Mouse (Mus musculus): ENCODE measurements at regions not wholly inside any gene's neighbourhood (a gene's known extent, or its start where the extent isn't known, plus 50 kb on each side); places are given as distances from the start of the nearest gene placed in this dataset.

GRCm38 (mm10) chr9:83239097-83239496 is 92.6 kb upstream of the Hmgn3 start:
- H3K4me3 ChIP-seq (replicated peaks; ENCODE audit: low read depth, low read length) = no peak overlapping the region
- no peaks in the 10 kb centered on the region for H3K9me3 ChIP-seq (ENCODE audit: control insufficient read depth, low read length)
- DNase-seq = no peak
- H3K4me1 ChIP-seq (ENCODE audit: control insufficient read depth, insufficient read depth, low read length) = no peaks in the 10 kb centered on the region
- H3K27me3 ChIP-seq (ENCODE audit: control insufficient read depth, insufficient read depth, low read length) = no peaks in the 10 kb centered on the region
- no peak for ATAC-seq (ENCODE audit: low FRiP score, low TSS enrichment)
- WGBS = 85% methylated on average over 10 of the region's 10 CpGs
- no peak overlapping the region for H3K27ac ChIP-seq (replicated peaks; ENCODE audit: low read depth, low read length)
- no peak overlapping the region for H3K4me2 ChIP-seq (ENCODE audit: low read length)
- no peak overlapping the region for H3K9ac ChIP-seq (replicated peaks; ENCODE audit: low read length)
- H3K36me3 ChIP-seq (ENCODE audit: control insufficient read depth, insufficient read depth, low read length) = no peaks in the 10 kb centered on the region

- H3K9ac ChIP-seq (replicated peaks; ENCODE audit: low read length) = no peak overlapping the region
- ATAC-seq (ENCODE audit: low FRiP score, low TSS enrichment) (no peak), DNase-seq (no peak)
- H3K36me3 ChIP-seq (ENCODE audit: control insufficient read depth, insufficient read depth, low read length) = no peaks in the 10 kb centered on the region
- no peak overlapping the region for H3K4me2 ChIP-seq (ENCODE audit: low read length)
- no peaks in the 10 kb centered on the region for H3K27me3 ChIP-seq (ENCODE audit: control insufficient read depth, insufficient read depth, low read length)
- no peaks in the 10 kb centered on the region for H3K9me3 ChIP-seq (ENCODE audit: control insufficient read depth, low read length)
- H3K4me3 ChIP-seq (replicated peaks; ENCODE audit: low read depth, low read length) = no peak overlapping the region
- no peaks in the 10 kb centered on the region for H3K4me1 ChIP-seq (ENCODE audit: control insufficient read depth, insufficient read depth, low read length)
- no peak overlapping the region for H3K27ac ChIP-seq (replicated peaks; ENCODE audit: low read depth, low read length)
These were observed 75.4 kb upstream of the Hmgn3 start for GRCm38 (mm10) chr9:83221866-83222265.

- Histone ChIP-seq H3K4me2 (ENCODE audit: low read length) (no peak overlapping the region), H3K27ac (replicated peaks; ENCODE audit: low read depth, low read length) (no peak overlapping the region), H3K4me1 (ENCODE audit: control insufficient read depth, insufficient read depth, low read length) (no peaks in the 10 kb centered on the region), H3K27me3 (ENCODE audit: control insufficient read depth, insufficient read depth, low read length) (no peaks in the 10 kb centered on the region), H3K36me3 (ENCODE audit: control insufficient read depth, insufficient read depth, low read length) (no peaks in the 10 kb centered on the region), H3K9me3 (ENCODE audit: control insufficient read depth, low read length) (no peaks in the 10 kb centered on the region), H3K9ac (replicated peaks; ENCODE audit: low read length) (no peak overlapping the region), H3K4me3 (replicated peaks; ENCODE audit: low read depth, low read length) (no peak overlapping the region)
- ATAC-seq (ENCODE audit: low FRiP score, low TSS enrichment) (no peak), DNase-seq (no peak)
- 85% methylated on average over 5 of the region's 5 CpGs for WGBS
These were observed 56.1 kb upstream of the Hmgn3 start for GRCm38 (mm10) chr9:83202583-83202982.

GRCm38 (mm10) chr9:83199771-83200170 is 53.3 kb upstream of the Hmgn3 start:
- no peak overlapping the region for H3K9ac ChIP-seq (replicated peaks; ENCODE audit: low read length)

GRCm38 (mm10) chr9:83199176-83199575 is 52.7 kb upstream of the Hmgn3 start:
- Histone ChIP-seq H3K36me3 (ENCODE audit: control insufficient read depth, insufficient read depth, low read length) (no peaks in the 10 kb centered on the region), H3K9me3 (ENCODE audit: control insufficient read depth, low read length) (no peaks in the 10 kb centered on the region), H3K9ac (replicated peaks; ENCODE audit: low read length) (no peak overlapping the region), H3K4me2 (ENCODE audit: low read length) (no peak overlapping the region), H3K27ac (replicated peaks; ENCODE audit: low read depth, low read length) (no peak overlapping the region), H3K27me3 (ENCODE audit: control insufficient read depth, insufficient read depth, low read length) (no peaks in the 10 kb centered on the region), H3K4me3 (replicated peaks; ENCODE audit: low read depth, low read length) (no peak overlapping the region), H3K4me1 (ENCODE audit: control insufficient read depth, insufficient read depth, low read length) (no peaks in the 10 kb centered on the region)
- no peak for ATAC-seq (ENCODE audit: low FRiP score, low TSS enrichment)
- WGBS = 87% methylated on average over 3 of the region's 3 CpGs
- no peak for DNase-seq

More at GRCm38 (mm10) chr9:83199771-83200170, 53.3 kb upstream of the Hmgn3 start:
- no peak overlapping the region for H3K4me3 ChIP-seq (replicated peaks; ENCODE audit: low read depth, low read length)
- H3K4me2 ChIP-seq (ENCODE audit: low read length) = no peak overlapping the region
- no peaks in the 10 kb centered on the region for H3K4me1 ChIP-seq (ENCODE audit: control insufficient read depth, insufficient read depth, low read length)
- no peaks in the 10 kb centered on the region for H3K27me3 ChIP-seq (ENCODE audit: control insufficient read depth, insufficient read depth, low read length)
- H3K36me3 ChIP-seq (ENCODE audit: control insufficient read depth, insufficient read depth, low read length) = no peaks in the 10 kb centered on the region
- WGBS = 90% methylated on average over 3 of the region's 3 CpGs
- no peak overlapping the region for H3K27ac ChIP-seq (replicated peaks; ENCODE audit: low read depth, low read length)
- DNase-seq = no peak
- no peak for ATAC-seq (ENCODE audit: low FRiP score, low TSS enrichment)
- H3K9me3 ChIP-seq (ENCODE audit: control insufficient read depth, low read length) = no peaks in the 10 kb centered on the region

GRCm38 (mm10) chr9:83197013-83197412 is 50.5 kb upstream of the Hmgn3 start:
- H3K9me3 ChIP-seq (ENCODE audit: control insufficient read depth, low read length) = no peaks in the 10 kb centered on the region
- WGBS = 85% methylated on average over 5 of the region's 5 CpGs
- H3K36me3 ChIP-seq (ENCODE audit: control insufficient read depth, insufficient read depth, low read length) = no peaks in the 10 kb centered on the region
- ATAC-seq (ENCODE audit: low FRiP score, low TSS enrichment) (no peak), DNase-seq (no peak)
- no peaks in the 10 kb centered on the region for H3K27me3 ChIP-seq (ENCODE audit: control insufficient read depth, insufficient read depth, low read length)
- no peaks in the 10 kb centered on the region for H3K4me1 ChIP-seq (ENCODE audit: control insufficient read depth, insufficient read depth, low read length)
- H3K27ac ChIP-seq (replicated peaks; ENCODE audit: low read depth, low read length) = no peak overlapping the region
- no peak overlapping the region for H3K4me2 ChIP-seq (ENCODE audit: low read length)
- no peak overlapping the region for H3K4me3 ChIP-seq (replicated peaks; ENCODE audit: low read depth, low read length)
- H3K9ac ChIP-seq (replicated peaks; ENCODE audit: low read length) = no peak overlapping the region

All from midbrain, embryonic 14.5 days (tissue).